Mouse (Mus musculus) heart, postnatal 4 days (tissue): Measurements from ENCODE around the gene Xlr4b. TPM values are rescaled to one million over a fixed set of nuclear protein-coding genes. Genes with fewer than 3 reads are reported as not detected.
A peak's percentile ranks its signal among the peaks of the same experiment; 100 is the strongest.
"Not testable (repeated sequence)": the region's sequence is repeated elsewhere in the genome, so short reads cannot be mapped to it uniquely, and the experiment has no call there.

Source experiments
- DNase-seq: peaks from one replicate; pipeline ENCODE4 v3.0.0; 2021
- total RNA-seq, 2 experiments: library from RNA; stranded (reverse); gene quantifications; 2 replicates each; pipeline ENCODE4 v1.2.3; 2021

Xlr4b gene
- total RNA-seq = 1 to 10 TPM in 1 of 2 experiments, under 1 TPM in 1; 0.20 to 1.3 TPM

DNA sequence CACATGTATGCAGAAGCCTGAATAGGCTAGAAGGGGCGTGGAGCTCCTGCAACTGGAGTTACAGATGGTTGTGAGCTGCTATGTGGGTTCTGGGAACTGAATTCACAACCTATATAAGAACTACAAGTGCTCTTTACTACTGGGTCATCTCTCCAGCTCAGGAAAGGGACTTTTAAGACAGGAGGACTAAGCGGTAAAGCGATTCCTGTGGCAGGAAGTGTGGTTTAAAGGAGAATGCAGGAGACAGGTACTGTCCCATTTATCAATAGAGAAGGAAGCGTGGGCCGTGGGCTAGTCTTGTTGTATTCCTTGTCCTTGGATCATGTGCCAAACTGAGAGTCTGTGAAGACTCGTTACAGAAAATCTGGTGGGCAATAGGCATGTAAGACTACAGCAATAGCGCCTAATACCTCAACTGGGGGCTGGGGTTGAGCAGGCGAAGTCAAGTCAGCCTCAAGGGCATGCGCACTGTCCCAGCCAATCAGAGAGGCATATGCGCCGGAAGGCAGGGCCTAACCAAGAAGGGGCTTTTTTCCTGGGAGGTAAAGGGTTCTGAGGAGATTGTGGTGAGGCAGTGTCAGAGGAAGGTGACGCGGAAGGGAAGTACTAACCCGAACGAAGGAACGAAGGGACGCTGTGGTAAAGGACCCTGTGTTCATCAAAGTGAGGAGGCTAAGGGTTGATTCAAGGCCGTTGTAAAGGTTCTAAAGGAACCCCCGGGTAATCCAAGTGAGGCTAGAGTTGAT, at the start of gene Xlr4b:
TSS of gene Xlr4b (plus strand) at position 515 of the 746 bp plus-strand sequence.
- not testable (repeated sequence) for DNase-seq

DNA sequence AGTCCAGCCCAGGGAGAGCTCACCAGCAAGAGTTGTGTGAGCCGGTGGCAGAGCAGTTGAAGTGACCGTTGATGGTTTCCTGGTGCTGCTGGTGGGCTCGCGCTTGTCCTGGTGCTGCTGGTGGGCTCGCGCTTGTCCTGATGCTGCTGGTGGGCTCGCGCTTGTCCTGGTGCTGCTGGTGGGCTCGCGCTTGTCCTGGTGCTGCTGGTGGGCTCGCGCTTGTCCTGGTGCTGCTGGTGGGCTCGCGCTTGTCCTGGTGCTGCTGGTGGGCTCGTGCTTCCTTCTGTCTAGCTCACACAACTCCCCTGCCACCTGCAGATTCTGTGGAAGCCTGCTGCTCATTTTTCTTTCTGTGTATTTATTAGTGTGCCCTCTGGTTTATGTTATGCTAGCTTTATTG, 37.2 kb upstream of the Xlr4b start, which contains the start of gene Spin2d:
TSS of gene Spin2d (minus strand) at position 101 of the 400 bp plus-strand sequence.
- DNase-seq = not testable (repeated sequence)

DNA sequence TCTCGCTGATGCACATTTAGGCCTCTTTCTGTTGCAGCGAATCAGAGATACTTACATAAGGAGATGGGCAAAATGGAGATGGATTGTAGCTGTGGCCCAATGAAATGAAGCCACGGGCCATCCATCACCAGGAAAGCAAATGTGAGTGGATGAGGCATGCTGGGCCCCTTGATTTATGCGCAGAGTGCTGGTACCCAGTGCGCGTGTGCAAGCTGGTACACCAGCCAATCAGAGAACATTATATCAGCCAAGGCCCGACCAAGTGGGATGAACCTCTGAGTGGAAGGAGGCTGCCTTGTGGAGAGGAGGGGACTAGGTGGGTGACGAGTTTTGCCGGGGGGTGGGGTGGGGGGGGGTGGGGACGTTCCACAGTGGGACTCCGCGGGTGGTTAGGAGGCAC, 22.2 kb upstream of the Xlr4b start, which contains the start of gene Xlr3b:
TSS of gene Xlr3b (plus strand) at position 274 of the 400 bp plus-strand sequence.
- DNase-seq = not testable (repeated sequence)

DNA sequence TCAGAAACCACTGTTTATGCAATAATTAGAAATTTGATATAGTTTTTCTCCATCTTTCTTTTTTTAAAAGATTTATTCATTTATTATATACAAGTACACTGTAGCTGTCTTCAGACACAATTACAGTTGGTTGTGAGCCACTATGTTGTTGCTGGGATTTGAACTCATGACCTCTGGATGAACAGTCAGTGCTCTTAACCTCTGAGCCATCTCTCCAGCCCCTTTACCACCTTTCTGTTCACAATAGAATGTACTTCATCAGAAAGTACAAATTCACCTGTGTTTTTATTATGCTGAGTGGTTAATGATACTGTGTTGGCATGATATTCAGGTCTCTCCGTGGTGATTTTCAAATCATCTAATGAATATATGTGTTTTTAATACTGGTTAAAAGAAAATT, 11.2 kb downstream of the Xlr4b start:
- no peak for DNase-seq

DNA sequence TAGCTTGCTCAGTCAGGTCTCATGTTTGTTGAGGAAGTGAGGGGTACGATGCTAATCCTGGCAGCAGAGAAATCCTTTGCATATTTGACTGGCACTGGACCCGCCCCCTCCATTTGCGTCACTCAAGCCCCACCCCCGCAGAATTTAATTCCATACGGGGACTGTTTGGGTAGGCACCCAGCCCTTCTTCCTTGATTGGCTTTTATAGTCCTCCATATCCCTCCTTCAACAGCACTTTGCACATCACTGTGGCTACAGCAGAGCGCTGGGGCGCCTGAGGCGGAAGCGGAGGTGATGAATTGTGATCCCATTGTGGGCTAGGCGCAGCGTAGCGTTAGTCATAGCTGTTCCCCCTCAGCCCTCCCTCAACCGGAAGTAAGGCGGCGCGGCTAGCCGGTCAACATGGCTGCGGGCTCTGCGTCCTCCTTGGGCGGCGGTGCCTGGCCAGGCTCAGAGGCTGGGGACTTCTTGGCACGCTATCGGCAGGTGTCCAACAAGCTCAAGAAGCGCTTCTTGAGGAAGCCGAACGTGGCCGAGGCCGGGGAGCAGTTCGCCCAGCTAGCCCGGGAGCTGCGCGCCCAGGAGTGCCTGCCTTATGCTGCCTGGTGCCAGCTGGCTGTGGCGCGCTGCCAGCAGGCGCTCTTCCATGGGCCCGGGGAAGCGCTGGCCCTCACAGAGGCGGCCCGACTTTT, 13.9 kb downstream of the Xlr4b start, which contains the start of gene F8a:
TSS of gene F8a (plus strand) at position 378 of the 692 bp plus-strand sequence.
- peak; percentile 79 for DNase-seq

DNA sequence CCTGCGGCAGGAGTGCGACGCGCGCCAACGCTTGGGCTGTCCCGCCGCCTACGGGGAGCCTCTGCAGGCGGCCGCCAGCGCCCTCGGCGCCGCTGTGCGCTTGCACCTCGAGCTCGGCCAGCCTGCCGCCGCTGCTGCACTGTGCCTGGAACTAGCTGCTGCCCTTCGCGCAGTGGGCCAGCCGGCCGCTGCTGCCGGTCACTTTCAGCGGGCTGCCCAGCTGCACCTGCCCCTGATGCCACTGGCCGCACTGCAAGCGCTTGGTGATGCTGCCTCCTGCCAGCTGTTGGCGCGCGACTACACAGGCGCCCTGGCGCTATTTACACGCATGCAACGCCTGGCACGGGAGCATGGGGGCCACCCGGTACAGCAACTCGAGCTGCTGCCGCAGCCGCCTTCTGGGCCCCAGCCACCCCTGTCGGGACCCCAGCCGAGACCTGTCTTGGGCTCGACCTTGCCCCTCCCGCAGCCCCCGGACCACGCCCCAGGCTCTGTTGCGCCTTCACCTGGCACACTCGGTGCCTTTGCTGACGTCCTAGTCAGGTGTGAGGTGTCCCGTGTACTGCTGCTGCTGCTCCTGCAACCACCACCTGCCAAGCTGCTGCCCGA, 14.6 kb downstream of the Xlr4b start:
- peak; percentile 56 for DNase-seq

DNA sequence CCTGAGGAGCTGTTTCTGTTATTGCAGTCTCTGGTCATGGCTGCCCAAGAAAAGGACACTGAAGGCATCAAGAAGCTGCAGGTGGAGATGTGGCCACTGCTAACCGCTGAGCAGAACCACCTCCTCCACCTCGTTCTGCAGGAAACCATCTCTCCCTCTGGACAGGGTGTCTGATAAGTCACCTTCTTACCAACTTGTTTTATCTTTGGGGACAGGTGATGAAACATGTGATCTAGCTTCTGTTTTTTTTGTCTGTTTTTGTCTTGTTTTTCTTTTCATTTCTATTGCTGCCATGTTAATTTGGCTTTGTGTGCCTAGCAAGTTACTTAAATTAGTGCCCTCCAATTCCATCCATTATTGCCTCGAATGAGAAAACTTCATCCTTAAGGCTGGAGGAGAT, 15.2 kb downstream of the Xlr4b start:
- no peak for DNase-seq

DNA sequence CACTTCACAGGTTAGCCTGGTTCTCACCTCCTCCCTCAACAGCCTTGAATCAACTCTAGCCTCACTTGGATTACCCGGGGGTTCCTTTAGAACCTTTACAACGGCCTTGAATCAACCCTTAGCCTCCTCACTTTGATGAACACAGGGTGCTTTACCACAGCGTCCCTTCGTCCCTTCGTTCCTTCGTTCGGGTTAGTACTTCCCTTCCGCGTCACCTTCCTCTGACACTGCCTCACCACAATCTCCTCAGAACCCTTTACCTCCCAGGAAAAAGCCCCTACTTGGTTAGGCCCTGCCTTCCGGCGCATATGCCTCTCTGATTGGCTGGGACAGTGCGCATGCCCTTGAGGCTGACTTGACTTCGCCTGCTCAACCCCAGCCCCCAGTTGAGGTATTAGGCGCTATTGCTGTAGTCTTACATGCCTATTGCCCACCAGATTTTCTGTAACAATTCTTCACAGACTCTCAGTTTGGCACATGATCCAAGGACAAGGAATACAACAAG, 28.7 kb downstream of the Xlr4b start, which contains the start of gene Xlr4c:
TSS of gene Xlr4c (minus strand) at position 310 of the 505 bp plus-strand sequence.
- not testable (repeated sequence) for DNase-seq

DNA sequence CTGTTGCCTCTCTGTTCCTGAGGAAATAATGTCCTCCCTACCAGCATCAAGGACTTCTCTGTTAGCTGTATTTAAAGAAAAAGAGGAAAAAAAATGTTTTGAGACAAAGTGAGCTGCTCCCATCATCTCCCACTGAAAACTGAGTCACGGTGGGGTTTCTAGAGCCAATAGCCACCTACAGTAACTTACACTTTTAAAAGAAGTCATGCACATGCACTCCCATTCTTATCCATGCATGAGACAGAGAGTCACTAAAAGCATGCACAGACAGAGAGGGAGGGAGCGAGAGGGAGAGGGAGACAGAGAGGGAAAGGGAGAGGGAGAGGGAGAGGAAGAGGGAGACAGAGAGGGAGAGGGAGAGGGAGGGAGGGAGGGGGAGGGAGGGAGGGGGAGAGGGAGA, 48.3 kb downstream of the Xlr4b start:
- not testable (repeated sequence) for DNase-seq

DNA sequence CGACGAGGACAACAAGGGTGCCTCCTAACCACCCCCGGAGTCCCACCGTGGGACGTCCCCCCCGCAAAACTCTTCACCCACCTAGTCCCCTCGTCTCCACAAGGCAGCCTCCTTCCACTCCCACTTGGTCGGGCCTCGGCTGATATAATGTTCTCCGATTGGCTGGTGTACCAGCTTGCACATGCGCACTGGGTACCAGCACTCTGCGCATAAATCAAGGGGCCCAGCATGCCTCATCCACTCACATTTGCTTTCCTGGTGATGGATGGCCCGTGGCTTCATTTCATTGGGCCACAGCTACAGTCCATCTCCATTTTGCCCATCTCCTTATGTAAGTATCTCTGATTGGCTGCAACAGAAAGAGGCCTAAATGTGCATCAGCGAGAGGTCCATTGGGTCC, 51.1 kb downstream of the Xlr4b start, which contains the start of gene Xlr3c:
TSS of gene Xlr3c (minus strand) at position 121 of the 400 bp plus-strand sequence.
- DNase-seq = not testable (repeated sequence)

Other genes starting within 250 kb of the Xlr4b start
- gene Zfp185, start 227.0 kb upstream of the Xlr4b start, total RNA-seq = 1 to 10 TPM; 2.3 to 2.6 TPM
- under 1 TPM; 0.14 to 0.19 TPM for gene Pnma5, start 177.2 kb upstream of the Xlr4b start, total RNA-seq
- gene Pnma3, start 149.5 kb upstream of the Xlr4b start, total RNA-seq = not detected
- 1 to 10 TPM in 1 of 2 experiments, not detected in 1; 1.0 TPM for gene Xlr4a, start 131.9 kb upstream of the Xlr4b start, total RNA-seq
- gene Xlr3a, start 117.2 kb upstream of the Xlr4b start, total RNA-seq = under 1 TPM; 0.60 to 0.72 TPM
- gene Gm14685, start 97.3 kb upstream of the Xlr4b start, total RNA-seq = not detected
- not detected for gene Xlr5b, start 65.5 kb upstream of the Xlr4b start, total RNA-seq
- not detected for gene DXBay18, start 64.9 kb upstream of the Xlr4b start, total RNA-seq
- not detected for gene Spin2d, start 37.3 kb upstream of the Xlr4b start, total RNA-seq
- 1 to 10 TPM in 1 of 2 experiments, under 1 TPM in 1; 0.92 to 6.2 TPM for gene Xlr3b, start 22.1 kb upstream of the Xlr4b start, total RNA-seq
- gene F8a, start 14.0 kb downstream of the Xlr4b start, total RNA-seq = 1 to 10 TPM; 7.1 to 7.2 TPM
- not detected for gene Xlr4c, start 28.8 kb downstream of the Xlr4b start, total RNA-seq
- not detected for gene Xlr3c, start 51.1 kb downstream of the Xlr4b start, total RNA-seq
- gene Xlr5a, start 78.6 kb downstream of the Xlr4b start, total RNA-seq = not detected
- not detected for gene Xlr5c, start 78.6 kb downstream of the Xlr4b start, total RNA-seq
- not detected for gene Gm45015, start 122.5 kb downstream of the Xlr4b start, total RNA-seq
- gene Zfp275, start 128.3 kb downstream of the Xlr4b start, total RNA-seq = 10 to 100 TPM; 12.2 to 12.3 TPM
- gene Gm18336, start 184.4 kb downstream of the Xlr4b start, total RNA-seq = not detected
- gene Zfp92, start 196.8 kb downstream of the Xlr4b start, total RNA-seq = not detected
- gene Trex2, start 221.0 kb downstream of the Xlr4b start, total RNA-seq = not detected
- gene Haus7, start 244.7 kb downstream of the Xlr4b start, total RNA-seq = 10 to 100 TPM; 27.4 to 27.7 TPM